Mouse (Mus musculus): ENCODE results near the gene Ltbp3.

The Ltbp3 gene

DNA sequence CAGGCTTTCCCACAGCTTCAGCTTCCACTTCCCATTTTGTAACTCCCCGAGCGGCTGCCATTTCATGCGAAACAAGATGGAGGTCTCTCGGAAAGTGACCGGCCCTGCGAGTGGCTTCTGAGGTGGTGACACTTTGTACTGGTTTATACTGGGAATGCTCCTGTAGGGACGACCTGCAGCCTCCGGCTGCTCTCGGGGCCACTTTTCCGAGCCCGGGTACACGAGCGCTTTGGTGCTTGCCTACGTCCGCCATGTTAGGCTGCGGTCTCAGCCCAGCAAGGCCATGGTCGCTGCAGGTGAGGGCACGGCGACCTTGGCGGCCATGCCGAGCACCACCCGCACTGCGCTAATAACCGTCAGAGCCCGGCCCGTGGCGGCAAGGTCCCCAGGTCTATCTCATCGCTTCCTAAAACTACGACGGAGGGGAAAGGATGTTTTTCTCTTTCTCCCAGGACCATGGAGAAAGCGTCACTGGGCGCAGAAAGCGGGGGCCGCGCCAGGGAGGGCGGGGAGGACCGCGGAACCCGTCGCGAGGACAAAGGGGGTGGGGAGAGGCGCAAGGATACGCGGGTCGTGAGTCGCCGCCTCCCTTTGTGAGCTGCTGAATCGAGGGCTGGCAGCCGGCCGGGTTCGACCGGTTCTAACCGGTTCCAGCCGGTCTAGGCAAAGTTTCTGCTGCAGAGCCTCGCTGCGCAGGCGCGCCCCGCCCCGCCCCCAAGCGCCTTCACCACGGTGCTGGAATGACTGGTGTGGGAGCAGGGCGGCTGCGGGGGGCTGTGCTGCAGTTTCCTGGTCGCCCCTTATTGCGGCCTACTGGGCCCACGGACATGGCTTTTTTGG is 62.6 kb downstream of the Ltbp3 start:
- peak; percentile 83; the same call in 1 of the 2 replicates for ATAC-seq (ENCODE audit: insufficient number of reproducible peaks, low FRiP score, low TSS enrichment)

DNA sequence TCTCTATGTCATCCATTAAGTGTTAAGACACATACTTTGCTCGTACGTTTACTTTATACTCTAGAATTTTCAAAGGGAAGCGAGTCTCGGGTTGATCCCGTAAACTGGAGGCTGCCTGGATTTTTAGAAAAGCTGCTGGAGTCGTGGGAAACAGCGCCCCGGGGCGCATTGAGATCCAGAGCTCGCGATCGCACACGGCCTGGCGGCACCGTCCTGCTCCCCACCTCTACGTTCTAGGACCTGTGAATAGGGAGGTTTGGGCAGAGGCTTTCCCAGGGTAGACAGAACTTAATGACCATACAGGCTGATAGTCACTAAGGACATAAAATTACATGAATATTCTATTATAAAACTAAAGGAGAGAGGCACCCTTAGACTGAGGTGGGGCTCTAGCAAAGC is 63.2 kb downstream of the Ltbp3 start:
- no peak for ATAC-seq (ENCODE audit: insufficient number of reproducible peaks, low FRiP score, low TSS enrichment)

DNA sequence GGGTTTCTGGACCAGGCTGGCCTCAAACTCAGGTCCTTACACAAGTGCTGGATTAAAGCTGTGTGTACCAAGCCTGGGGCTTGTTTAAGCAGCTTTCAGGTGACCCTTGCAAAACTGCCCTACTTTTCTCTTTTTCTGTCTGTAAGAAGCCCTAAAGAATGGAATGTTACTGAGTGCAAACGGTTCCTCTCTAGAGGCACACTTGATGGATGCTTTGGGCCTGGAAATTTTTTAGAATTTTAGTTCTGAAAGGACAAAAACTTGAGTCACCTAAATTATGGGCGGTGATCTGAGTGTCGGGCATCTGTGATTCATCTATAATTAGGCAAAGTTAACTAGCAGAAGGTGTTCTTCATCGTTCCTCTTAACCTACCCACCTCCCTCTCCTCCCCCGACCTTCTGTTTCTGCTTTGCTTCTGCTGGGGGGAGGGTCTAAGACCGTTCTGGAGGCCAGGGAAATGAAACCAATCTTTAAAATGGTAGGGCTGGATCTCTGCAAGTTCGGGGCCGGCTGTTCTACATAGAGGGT is 63.7 kb downstream of the Ltbp3 start:
- no peak for ATAC-seq (ENCODE audit: insufficient number of reproducible peaks, low FRiP score, low TSS enrichment)

DNA sequence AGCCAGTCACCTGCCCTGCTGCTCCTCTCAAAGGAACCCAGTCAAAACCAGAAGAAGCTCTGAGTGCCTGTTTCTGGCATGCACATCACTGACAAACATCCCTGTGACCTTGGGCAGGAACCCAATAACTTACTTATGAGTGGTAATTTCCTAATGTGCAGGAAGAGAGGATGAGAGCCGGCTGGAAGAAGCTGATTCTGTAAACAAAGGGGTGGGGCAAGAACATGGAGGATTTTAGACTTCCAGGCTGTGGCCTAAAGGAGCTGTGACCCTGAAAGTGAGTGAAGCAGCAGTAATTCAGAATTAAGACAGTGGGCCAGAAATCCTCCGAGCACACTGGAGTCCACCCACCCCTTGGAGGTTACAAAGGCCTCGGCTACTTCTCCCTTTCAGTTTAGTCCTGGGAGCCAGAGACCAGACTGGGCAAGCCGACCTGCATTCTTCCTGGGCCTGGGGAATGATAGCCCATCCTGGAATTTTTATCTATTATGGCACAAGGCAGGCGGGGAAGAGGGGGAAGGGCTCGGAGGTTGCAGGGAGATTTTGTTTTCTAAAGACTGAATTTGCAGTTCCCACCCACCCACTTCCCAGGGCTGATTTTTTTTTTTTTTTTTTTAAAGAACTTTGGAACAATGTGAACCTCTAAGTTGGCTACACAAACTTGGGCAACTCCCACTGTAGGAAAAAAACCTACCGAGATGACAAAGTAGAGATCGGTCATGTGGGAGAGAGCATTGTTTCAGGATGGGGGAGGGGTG is 65.5 kb downstream of the Ltbp3 start:
- ATAC-seq (ENCODE audit: insufficient number of reproducible peaks, low FRiP score, low TSS enrichment) = no peak

DNA sequence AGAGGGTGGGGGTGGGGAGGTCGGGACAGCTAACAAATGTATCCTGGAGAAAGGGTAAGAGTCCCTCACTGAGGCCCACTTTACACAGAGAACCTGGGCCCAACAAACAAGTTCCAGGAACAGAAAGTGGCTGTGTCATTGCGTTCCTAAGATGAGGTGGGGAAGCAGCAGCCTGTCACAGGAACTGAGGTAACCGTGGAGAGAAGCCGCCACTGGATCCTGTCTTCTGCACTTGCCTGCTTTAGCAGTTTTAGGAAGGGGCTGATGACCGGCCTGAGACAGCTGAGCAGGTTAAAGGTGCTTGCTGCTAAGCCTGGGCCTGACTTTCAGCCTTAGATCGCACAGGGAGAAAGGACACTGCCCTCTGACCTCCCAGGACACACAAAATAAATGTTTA is 66.1 kb downstream of the Ltbp3 start:
- no peak for ATAC-seq (ENCODE audit: insufficient number of reproducible peaks, low FRiP score, low TSS enrichment)

DNA sequence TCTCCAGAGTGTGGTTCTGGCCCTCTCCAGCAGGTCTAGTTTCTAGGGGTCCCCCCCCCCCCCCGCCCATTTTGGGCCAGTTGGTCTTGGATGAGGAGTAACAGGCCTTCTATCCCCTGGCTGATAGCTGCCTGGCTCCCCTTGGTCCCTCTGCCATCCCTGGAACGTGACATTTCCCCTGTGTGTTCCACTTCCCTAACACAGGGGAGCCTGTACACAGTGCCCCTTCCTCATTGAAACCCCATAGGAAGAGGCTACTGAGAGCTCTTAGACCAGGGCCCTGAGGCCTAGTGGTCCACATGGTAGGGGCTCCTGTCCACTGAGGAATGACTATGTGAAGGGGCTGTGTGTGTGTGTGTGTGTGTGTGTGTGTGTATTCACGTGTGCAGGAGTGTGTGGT is 67.0 kb downstream of the Ltbp3 start:
- ATAC-seq (ENCODE audit: insufficient number of reproducible peaks, low FRiP score, low TSS enrichment) = no peak
